Mouse (Mus musculus) ovary, postnatal 14 days (tissue): ENCODE results near the gene Ythdf1.

Source experiments
- DNase-seq: peaks from one replicate; pipeline ENCODE4 v3.0.0; 2022; ENCODE audit warnings: low spot score

Gene Ythdf1

GRCm38 (mm10) chr2:180879365-180880067 is 41.2 kb downstream of the Ythdf1 start:
- DNase-seq = no peak

- DNase-seq = no peak
These were observed 50.7 kb downstream of the Ythdf1 start for GRCm38 (mm10) chr2:180870006-180870405.

DNA sequence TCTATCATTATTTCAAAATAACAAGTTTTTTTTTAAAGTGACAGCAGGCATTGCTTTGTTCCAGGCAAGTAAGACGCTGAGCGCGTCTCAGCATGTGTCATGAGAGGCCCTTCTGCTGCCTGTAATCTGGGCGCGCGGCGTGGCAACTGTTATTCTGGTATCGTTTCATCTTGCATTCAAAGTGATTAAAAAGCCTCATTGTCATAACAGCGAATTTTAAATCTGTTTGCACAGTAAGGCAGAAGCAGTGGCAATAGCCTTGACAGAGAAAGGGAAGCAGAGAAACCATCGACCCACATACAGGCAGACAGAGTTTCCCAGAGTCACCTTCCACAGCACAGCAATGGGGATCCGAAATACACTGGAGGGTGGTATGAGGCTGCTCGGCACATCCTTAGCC is 59.2 kb downstream of the Ythdf1 start:
- DNase-seq = no peak

DNA sequence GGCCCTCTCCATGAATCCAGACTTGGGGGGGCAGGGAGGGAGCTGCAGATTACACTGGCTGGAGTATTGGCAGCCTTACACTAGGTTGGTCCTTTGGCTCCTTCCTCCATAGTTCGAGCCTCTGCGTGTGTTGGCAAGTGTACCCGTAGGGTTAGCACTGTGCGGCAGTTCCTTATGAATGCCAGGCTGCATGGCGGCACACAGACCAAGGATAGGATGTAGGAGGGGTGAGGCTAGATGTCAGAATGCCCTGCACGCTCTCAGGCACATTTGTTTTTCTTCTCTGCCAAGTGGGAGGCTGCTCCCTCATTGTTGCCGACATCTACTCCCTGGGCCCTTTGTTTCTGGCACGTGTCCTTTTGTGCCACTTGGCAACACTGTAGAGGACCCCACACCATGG is 63.6 kb downstream of the Ythdf1 start:
- DNase-seq = no peak

DNA sequence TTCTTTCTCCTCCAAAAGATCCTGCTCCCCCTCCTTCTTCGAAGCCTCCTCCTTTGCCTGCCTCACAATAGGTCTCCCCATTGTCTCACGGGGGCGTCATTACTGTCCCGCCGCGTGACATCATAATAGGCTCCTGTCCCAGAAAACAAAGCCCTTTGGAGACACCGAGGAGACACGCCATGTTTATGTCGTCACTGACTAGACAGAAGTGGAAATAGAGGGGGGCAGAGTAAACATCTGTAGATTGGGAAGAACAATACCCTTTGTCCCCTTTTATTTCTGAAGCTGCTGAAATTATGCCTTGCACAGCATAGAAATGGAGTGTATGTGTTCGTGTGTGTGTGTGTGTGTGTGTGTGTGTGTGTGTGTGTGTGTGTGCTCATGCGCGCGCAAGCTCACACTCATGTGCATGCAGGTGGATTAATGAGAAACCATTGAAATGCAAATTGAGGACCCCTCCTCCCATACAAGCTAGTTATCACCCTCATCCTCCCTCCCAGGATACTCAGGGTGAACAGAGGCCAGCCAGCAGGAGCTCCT is 65.7 kb downstream of the Ythdf1 start:
- no peak for DNase-seq
